Mouse (Mus musculus) kidney, postnatal 25 days (tissue): Measurements from ENCODE around the gene Ifi206.

Source experiments
- DNase-seq, 2 experiments: peaks; one replicate each; pipeline ENCODE4 v3.0.0; 2021; ENCODE audit warnings: mixed read lengths in 2 of 2

Gene Ifi206

DNA sequence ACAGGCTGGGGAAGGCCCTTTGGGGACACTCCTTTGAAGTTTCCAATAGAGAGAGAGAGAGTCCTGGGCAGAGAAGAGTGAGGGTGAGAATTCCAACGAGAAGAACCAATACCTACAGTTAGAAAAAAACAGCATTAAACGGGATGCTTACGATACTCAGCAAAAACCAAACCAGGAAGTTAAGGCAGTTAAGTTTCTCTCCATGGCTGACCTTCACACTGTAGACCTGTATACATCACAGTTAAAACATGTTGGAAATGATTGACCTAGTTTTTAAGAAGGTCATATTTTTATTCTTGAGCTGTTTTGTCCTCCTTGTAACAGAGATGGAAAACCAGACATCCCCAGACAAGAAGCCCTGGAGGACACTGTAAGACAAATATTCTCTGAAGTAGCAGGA, 72.3 kb downstream of the Ifi206 start:
- DNase-seq, result no peak
